Mouse (Mus musculus): ENCODE data around the gene Zfp386. TPM values are rescaled to one million over a fixed set of nuclear protein-coding genes. Genes with fewer than 3 reads are reported as not detected.
"Not testable (repeated sequence)": the region's sequence is repeated elsewhere in the genome, so short reads cannot be mapped to it uniquely, and the experiment has no call there.

The Zfp386 gene
- 10 to 100 TPM; 45.2 to 60.0 (median 50.7) TPM for polyA plus RNA-seq (2017; shearing (Covaris generic))

DNA sequence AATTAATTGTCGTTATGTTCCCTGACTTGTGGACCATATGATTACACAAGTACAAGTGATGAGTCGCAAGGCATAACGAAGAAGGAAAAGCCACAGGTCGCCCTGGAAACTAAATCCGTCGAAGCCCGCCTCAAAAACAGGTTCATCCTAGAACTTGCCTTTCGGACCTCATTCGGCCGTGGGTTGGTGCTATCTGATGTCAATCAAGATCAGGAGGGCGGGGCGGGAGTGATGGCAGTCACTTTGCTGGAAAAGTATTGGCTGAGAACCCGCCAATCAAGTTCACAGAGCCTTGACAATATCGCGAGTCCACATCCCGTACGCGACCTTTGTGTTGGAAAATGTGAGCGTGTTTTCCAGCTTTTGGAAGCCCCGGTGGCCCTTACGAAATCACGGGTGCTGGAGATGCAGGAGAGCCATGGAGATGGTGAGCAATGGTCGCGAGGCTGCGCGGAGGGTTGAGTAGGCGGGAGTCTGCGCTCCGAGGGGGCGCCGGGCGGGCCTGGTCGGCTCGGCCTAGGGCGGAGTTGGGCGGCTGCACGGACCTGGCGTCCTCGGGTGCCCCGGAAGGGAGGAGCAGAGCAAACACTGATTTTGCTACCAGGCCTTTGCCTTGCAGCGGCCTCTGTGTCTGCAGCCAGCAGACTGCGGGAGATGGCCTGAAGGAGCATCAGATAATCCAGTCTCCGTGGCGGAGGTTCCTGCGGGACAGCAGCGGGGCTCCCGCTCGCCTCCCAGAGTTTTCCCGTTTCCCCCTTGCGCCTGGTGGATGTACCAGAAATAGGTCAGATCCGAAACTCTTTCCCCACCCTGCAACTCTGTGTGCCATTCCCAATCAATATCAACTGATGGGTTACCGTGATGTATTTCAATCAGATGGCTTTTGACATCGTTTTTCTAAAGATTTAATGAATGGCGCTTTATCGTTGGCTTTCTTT lies at the start of gene Zfp386:
TSS of gene Zfp386 (plus strand) at position 285 of the 938 bp plus-strand sequence.
- ATAC-seq = peak; percentile 98

DNA sequence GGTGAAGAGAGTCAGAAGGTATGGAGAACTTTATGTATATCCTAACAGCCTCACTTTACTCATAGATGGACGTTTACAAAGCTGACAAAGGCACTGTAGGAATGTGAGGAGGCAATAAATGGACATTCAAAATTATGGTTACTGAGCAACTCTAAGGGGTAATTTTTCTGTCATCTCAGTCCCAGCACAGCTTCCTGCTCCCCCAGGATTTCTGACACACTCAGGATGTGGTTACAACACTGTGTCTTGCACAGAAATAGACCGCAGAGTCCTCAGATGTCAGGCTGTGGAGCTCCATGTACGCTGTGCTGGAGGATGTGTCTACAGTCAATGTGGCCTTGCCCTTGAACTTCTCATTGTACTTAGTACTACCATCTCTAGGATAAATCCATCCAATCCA lies 47.7 kb upstream of the Zfp386 start:
- ATAC-seq = not testable (repeated sequence)

DNA sequence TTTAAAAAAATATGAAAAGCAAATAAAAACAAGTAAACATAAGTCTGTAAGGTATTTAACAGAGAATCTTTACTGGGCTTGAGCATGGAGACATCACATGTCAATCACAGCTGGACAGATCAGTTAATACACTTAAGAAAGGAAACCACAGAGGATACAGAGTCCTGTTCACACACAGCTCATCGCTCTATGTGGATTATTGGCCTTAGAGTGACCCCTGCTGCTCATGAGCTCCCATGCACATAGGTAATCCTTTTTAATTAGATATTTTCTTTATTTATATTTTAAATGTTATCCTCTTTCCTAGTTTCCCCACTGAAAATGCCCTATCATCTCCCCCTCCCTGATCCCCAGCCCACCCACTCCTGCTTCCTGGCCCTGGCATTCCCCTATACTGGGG lies 44.6 kb upstream of the Zfp386 start:
- not testable (repeated sequence) for ATAC-seq

DNA sequence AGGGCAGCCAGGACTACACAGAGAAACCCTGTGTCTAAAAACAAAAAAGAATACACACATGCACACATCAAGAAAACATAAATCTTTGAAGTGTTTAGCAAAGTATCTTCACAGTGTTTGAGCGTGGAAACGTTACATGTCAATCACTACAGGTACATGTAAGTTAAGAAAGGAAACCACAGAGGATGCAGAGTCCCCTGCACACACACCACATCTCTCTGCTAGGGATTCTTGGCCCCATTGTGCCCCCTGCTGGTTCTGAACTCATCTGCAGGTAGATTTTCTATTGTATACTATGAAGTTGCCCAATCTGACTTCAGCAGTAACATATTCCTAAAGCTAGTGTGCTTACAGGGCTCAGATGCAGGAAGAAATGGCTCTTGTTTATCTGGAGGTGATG lies 36.7 kb upstream of the Zfp386 start:
- ATAC-seq = peak; percentile 56

DNA sequence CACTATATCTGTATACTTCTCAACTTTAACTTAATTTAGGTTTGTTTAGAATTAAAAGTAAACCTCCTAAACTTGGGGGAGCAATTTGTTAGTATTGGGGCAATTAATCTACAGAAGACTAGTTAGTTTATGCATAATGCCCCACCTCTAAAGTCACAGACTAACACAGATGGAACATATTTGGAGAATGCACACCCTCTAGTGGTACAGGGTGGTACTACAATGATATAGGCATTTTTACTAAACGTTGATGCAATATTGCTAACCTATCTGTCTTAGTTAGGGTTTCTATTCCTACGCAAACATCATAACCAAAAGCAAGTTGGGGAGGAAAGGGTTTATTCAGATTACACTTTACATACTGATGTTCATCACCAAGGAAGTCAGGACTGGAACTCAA lies 19.4 kb upstream of the Zfp386 start:
- ATAC-seq = no peak

DNA sequence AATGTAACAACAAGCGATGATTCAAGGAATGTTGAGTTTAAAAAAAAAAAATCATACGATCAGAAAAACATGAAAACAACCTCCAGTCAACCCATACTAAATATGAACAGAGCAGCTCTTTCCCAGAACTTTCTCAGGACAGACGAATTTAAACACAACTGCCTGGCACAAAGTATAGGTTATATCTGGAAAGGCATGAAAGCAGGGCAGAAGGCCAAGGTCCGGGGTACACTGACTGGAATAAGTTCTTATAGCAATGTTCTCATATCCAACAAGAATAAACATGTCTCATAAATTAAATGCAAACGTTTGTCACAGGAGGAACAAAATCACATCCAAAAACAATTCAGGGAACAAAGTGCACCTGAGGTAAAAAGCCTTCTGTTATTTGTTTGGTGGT lies 12.2 kb upstream of the Zfp386 start:
- no peak for ATAC-seq

DNA sequence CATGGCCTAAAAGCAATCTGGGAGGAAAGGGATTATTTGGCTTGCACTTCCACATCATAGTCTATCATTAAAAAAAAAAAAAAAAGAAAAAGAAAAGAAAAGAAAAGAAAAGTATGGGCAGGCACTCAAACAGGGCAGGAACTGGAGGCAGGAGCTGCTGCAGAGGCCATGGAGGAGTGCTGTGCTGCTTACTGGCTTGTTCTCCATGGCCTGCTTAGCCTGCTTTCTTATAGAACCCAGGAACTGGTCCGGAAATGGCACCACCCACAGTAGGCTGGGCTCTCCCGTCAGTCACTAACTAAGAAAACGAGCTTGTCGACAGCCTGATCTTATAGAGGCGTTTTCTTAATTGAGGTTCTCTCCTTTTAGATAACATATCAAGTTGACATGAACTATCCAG lies 2.7 kb upstream of the Zfp386 start:
- no peak for ATAC-seq

DNA sequence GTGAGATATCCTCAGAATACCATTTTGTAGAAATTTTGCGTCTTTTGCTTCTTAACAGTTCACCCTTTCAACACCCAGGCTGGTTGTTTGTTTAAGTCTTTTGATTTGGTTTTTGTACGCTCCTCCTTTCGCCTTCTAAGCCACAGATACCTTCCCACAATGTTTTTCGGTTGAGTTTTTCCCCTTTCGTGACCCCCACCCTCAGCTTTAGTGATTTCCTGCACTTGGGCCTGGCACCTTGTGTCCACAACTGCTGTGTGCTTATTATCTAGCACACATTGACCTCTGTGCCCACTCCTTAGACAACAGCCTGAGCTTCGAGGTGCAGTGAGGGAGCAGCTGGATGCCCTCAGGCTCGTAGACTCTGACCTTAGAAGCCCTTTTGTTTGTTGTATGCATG lies 1.2 kb downstream of the Zfp386 start:
- no peak for ATAC-seq

DNA sequence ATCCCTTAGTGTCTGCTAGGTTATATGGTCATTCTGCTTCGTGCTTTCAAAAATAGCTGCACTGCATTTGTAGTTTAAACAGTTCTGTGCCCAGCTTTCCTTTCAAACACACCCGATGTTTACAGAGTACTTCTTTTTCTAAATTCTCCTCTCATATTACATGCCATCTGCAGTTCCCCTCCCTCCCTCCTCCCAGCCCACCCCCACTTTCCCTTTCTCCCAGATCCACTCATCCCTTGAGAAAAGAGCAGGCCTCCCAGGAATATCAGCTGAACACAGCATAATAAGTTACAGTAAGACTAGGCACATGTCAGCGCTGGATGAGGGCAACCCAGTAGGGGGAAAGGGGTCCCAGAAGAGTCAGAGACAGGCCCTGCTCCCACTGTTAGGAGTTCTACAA lies 1.7 kb downstream of the Zfp386 start:
- ATAC-seq = no peak

DNA sequence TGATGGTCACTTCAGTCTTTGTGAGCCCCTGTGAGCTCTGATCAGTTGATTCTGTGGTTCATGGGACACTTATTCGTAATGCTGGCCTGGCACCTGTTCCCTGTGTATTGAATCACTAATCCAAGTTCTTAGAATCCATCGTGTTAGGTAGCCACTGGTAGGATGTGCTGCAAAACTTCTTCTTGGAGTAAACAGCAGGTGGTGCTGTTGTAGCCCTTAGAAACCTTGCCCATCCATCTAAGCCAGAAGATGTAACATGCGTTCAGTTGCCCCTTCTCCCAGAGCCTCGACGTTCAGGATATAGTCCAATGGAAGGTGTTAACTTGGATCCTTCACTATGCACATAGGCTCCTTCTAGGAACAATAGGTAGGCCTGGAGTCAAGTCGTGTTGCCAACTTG lies 2.2 kb downstream of the Zfp386 start:
- no peak for ATAC-seq

DNA sequence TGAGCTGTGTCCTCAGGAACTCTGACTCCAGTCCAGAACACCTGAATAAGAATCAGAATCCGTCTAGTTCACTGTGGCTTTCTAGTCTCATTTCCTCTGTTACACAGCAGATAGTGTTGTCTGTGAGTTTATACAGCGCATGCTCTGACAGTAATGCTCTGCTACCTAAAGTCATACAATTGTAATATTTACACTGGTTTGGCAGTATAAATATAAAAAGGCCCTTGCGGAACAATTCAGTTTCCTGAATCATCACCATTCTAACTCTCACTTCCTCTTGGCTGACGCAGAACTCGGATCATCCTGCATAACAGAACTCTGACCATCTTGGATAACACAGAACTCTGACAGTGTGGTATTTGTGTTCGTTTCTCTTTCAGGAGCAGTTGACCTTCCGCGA lies 6.8 kb downstream of the Zfp386 start:
- ATAC-seq = no peak

DNA sequence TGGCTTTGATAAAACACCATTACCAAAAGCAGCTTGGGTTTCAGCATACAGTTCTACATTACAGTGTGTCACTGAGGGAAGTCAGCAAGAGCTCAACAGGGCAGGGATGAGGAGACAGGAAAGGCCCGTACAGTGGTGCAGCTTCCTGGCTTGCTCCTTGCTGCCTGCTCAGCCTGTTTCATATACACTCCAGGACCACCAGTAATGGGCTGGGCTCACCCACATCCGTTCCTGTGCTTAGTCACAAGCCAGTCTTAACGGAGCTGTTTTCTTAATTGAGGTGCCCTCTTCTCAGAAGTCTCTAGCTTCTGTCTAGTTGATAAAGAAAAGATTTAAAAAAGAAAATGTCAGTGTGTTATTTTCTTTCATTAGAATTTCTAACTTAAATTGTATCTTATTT lies 8.6 kb downstream of the Zfp386 start:
- peak; percentile 41 for ATAC-seq

DNA sequence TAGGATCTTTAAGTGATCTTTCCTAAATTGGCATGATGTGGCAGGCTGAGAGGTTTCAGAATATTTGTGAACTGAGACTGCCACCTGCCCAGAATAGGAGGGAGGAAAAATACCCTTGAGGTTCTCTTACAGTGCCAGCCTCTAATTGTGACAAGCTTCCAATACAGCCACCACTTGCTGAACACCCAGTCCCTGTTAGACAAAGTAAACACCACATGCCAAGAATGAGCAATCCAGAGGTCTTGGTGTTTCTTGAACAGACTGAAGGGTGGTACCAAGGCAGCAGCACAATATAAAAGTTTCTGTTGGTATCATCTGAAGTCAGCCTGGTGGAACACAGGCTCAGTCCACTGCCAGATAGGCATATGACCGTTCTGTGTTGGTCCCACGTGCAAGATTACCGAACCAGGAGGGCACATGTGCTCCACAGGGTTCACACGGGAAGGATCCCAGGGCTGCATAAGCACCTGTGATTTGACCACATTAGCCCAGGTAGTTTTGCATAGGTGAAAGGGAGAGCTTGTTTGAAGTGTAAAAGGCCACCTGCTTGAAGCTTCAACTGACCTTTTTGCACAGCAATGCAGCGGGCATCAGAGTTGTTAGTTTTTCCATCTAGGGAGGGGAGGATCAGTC lies 14.2 kb downstream of the Zfp386 start:
- no peak for ATAC-seq

DNA sequence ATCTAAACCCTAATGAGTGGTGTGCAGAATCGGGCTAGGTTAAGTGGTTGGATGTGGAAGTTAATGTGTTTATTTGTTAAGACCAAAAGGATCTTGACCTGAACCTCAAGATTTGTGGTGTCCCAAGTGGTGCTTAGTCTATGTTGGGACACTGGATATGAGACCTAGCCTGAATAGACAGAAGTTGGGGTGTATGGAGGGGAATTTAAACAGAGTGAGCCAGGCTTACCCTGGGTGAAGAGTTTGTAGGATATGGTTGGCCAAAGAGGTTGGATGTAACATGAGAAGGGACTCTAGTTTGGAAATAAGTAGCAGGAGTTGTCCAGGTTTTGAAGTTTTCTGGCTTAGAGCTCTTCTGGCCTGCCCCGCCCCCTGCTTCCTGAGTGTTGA lies 14.7 kb downstream of the Zfp386 start:
- ATAC-seq = no peak

DNA sequence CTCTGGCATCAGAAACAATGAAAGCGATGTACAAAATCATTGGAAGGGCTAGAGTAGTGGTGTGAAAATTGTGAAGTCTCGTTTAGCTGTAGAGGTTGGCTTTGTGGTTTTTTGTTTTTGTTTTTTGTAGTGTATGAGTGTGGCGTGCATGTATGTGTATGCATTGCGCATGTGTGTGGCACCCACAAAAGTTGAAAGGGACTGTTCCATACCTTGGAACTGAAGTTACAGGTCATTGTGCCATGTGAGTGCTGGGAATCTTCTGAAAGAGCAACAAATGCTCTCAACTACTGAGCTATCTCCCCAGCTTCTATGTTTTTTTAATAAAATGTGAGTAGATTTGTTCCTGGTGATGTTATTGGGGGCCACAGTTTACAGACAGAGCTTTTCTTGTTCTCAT lies 15.5 kb downstream of the Zfp386 start:
- ATAC-seq = no peak

DNA sequence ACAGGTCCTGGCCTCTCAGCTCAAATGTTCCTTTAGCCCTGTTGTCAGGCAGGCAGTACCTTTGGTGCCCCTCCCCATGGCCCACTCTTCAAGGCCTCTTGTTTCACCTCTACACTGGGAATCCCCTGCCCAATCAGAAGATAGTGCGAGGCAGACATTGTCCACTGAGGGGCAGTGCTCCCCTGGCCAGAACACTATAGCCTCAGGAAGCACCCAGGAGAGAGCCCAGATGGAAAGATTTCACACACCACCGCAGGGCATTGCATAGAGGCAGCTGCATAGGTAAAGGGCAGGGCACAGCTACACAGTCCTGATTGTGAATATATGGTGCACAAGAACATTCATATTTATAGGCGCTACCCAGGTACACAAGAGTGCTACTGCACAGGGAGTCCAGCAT lies 23.5 kb downstream of the Zfp386 start:
- no peak for ATAC-seq

DNA sequence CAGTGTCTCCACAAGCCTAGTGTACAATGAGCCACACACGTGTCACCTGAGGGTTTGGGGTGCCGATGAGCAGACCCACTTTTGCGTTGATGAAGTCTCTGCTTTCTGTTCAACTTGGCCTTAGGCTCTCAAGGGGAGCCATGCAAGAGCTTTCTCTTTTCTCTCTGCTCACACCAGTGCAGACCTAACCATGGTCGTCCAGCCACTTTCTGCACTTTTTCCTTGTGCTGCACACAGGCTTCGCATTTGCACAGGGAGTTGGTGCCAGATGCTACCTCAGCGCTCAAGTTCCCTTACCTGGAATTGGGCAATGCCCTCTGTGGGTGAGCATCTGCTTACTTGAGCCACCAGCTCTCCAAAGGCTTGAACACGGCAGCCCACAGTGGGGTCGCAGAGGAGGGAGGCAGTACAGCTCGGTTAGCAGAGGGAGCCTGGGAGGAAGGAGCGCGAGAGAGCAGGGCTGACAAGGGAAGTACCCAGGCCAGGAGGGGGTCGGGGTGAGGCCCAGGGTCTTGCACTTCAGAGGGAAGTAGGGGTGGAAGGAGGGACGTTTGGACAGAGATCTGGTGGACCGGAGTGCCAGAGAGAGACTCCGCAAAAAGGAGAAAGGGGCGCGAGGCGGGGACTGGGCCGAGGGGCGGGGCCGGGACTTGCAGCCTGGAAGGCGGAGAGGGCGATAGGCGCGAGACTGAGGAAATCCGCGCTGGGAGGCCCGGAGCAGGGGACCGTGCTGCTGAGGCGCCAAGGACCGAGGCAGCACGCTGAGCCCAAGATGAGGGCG lies 29.7 kb downstream of the Zfp386 start, which contains the start of gene Vipr2:
TSS of gene Vipr2 (plus strand) at position 653 of the 781 bp plus-strand sequence.
- ATAC-seq = peak; percentile 60

DNA sequence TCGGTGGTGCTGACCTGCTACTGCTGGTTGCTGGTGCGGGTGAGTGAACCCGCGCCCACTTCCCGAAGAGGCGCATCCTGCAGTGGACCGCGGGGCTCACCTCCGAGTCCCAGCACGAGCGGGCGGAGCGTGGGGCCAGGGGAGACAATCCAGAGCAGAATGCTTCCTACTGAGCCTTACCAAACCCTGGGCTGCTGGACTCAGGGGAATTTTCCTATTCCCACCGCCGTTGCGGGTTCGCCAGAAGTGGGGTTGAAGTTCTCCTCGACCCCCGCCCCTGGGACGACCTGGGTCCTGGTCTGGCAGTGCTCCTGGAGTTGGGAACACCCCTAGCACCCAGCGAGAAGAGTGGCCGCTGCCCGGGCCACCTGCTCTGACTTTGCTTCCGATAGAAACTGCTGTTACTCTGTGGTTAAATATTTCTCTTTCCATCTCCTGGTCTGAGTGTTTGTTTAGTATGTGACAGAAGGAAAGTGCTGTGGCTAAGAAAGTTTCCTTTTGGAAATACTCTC lies 30.4 kb downstream of the Zfp386 start:
- no peak for ATAC-seq

DNA sequence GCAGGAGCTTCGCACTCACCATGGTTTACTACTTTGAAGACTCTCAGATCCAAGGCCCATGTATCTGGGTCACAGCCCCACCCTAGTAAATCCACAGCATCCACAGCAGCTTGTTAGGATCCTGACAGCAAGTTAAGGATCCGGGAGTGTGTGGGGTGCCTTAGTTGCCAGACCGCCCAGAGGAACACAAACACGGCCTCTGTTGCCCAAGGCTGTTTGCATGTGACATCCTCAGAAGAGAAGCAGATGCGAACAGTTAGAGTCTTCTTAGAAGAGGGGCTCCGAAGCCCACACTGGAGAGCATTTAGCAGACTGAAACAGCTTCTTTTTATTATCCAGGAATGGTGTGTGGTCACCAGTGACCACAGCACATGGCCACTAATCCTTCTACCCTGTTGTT lies 35.6 kb downstream of the Zfp386 start:
- no peak for ATAC-seq

DNA sequence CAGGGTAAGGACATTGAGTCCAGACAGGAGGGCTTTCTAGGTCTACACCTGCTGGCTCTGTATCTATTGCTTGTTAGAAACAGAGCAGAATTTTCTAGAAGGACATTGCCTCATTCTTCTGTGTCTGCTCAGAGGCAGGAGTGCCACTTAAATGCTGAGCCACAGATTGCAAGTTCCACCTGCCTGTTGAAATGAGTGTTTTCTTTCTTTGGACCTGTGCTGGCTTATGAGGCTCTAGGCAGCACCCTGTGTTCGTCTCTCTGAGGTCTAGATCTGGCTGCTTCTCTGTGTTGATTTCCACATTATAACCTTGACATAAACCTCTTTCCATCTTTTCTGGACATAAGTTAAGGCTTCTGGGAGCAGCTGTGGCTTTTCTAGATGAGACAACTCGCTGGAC lies 36.8 kb downstream of the Zfp386 start:
- ATAC-seq = no peak

DNA sequence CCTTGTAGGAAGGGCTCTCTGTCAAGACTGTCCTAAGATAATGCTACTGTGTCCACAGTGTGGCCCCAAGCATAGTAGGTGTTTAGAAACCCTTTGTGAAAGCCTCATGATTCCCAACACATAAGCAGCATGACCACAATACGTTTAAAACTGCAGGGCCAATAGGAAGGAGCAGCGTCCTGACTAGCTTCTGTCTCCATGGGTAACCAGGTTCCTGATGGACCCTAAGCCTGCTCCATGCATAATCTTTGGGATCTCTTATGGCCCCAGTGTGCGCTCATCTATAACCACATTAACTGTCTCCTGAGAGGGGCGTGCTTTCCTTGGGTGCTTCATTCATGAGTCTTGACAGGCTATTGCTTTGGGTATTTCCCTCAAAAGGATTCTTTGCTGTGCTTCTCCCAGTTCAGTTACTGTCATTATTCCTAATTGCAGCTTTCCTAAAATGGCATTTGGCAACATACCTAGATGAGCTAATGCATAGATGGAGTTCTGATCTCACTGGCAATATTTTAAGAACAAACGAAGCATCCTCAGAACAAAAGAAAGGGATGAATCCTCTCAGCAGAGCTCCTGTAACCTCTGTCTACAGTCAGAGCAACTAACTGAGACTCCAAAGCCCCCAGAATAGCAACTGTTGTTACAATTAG lies 39.6 kb downstream of the Zfp386 start:
- no peak for ATAC-seq

DNA sequence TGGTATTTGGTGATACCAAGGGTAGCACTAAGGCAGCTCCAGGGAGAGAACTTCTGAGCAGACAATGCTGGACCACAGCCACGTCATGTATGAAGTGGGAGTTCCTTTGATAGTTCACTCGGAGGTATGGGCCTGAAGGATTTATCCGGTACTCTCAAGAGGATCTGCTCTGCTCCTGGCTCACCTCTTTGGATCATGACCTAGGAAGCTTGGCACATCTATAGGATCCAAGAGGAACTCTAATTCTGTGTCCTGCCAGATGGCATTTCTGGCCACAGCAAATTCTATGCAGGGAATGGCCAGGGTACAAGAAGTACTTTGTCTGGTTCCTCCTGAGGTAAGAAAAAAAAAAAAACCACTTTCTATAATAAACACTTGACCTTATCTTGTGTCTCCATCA lies 42.3 kb downstream of the Zfp386 start:
- no peak for ATAC-seq

All from inflammation-experienced regulatory T-cells, adult 6 months (primary cell).